Mouse (Mus musculus) neural tube, embryonic 13.5 days (tissue): Measurements from ENCODE around the gene Htr5a. TPM values are rescaled to one million over a fixed set of nuclear protein-coding genes. Genes with fewer than 3 reads are reported as not detected.

Experiments
- ATAC-seq: fragments of 200-750 bp; cut with Nextera tagmentation; 2 replicates; pipeline ENCODE4 v1.8.0; 2017; ENCODE audit warnings: low read depth, mild to moderate bottlenecking, moderate TSS enrichment, moderate library complexity
- H3K27ac ChIP-seq: fragments of 300-500 bp; sonication (generic); replicated peaks from 2 replicates; pipeline ENCODE4 v1.5.1; 2015; ENCODE audit warnings: moderate library complexity, mild to moderate bottlenecking, inconsistent platforms
- H3K27me3 ChIP-seq: fragments of 300-500 bp; sonication (generic); 2 replicates; pipeline ENCODE4 v1.6.1; 2015; ENCODE audit warnings: mild to moderate bottlenecking, inconsistent platforms
- H3K36me3 ChIP-seq: fragments of 300-500 bp; sonication (generic); 2 replicates; pipeline ENCODE4 v1.6.1; 2015; ENCODE audit warnings: mild to moderate bottlenecking, inconsistent platforms
- H3K4me1 ChIP-seq: fragments of 300-500 bp; sonication (generic); replicated peaks from 2 replicates; pipeline ENCODE4 v1.6.1; 2015; ENCODE audit warnings: inconsistent platforms
- H3K4me2 ChIP-seq: fragments of 300-500 bp; sonication (generic); 2 replicates; pipeline ENCODE4 v1.6.1; 2015; ENCODE audit warnings: inconsistent platforms, mild to moderate bottlenecking, moderate library complexity
- H3K4me3 ChIP-seq: fragments of 300-500 bp; sonication (generic); 2 replicates; pipeline ENCODE4 v1.5.1; 2015; ENCODE audit warnings: mild to moderate bottlenecking, inconsistent platforms
- H3K9ac ChIP-seq: fragments of 300-500 bp; sonication (generic); 2 replicates; pipeline ENCODE4 v1.6.1; 2015; ENCODE audit warnings: moderate library complexity, mild to moderate bottlenecking, inconsistent platforms
- H3K9me3 ChIP-seq: fragments of 300-500 bp; sonication (generic); 2 replicates; pipeline ENCODE4 v1.6.1; 2016; ENCODE audit warnings: inconsistent platforms
- WGBS: fragments of 180-500 bp; shearing (Covaris S2); methylation state at CpG from one replicate; pipeline ENCODE4 v1.1.7; 2015; 5-methylcytosine and 5-hydroxymethylcytosine counted together
- polyA plus RNA-seq: library from polyadenylated mRNA; unstranded; fragments of >200 nt; fragmentation: Nextera tagmentation; extraction: Ambion mirVana; gene quantifications from 2 replicates; pipeline ENCODE4 v1.2.1, GENCODE M21; 2015

Htr5a gene
- polyA plus RNA-seq, 1 experiment from 2014 or later: 0.43 TPM

DNA sequence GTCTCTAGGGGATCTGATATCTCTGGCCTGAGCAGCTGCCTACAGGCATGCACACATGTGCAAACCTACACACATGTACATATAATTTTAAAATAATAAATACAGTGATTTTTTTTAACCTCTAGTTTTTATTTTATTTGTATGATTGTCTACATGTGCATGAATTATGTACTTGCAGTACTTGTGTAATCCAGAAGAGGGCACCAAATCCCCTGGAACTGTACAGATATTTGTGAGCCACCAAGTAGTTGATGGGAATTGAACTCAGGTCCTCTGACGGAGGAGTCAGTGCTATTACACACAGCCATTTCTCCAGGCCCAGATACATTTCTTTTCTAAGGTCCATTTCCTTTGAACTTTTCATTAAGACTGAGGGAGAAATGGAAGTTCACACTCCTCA lies 12.3 kb downstream of the Htr5a start:
- Histone ChIP-seq H3K27me3 (no peaks in the 10 kb centered on the region), H3K4me2 (no peak overlapping the region), H3K4me1 (no peaks in the 10 kb centered on the region), H3K27ac (no peak overlapping the region), H3K4me3 (no peak overlapping the region), H3K9me3 (0 out of 2 replicates have a peak, but pooled peaks cover 2% of the 10 kb centered on the region), H3K9ac (no peak overlapping the region), H3K36me3 (no peaks in the 10 kb centered on the region)
- 45% methylated on average over 1 of the region's 1 CpGs for WGBS
- no peak for ATAC-seq

DNA sequence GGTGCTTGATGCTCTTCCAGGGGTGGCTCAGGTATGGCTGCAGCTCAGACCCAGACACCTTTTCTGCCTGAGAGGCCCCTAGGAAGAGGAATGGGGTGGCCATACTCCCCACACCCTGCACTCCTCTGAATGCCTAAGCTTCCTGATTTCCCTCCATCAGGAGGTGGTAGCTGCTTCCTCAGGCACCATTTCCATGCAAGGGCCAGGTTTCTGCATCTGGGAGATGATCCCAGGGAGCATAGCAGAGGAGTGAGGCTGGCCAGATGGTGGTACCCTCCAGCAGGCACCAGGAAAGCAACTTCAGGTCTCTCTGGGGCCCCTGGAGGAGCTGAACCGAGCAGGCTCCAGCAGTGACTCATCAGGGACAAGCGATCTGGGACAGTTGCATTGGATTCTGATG lies 13.8 kb downstream of the Htr5a start:
- WGBS: 78% methylated on average over 2 of the region's 2 CpGs
- Histone ChIP-seq H3K4me1 (no peaks in the 10 kb centered on the region), H3K4me2 (no peak overlapping the region), H3K9ac (no peak overlapping the region), H3K36me3 (no peaks in the 10 kb centered on the region), H3K9me3 (0 out of 2 replicates have a peak, but pooled peaks cover 2% of the 10 kb centered on the region), H3K27me3 (no peaks in the 10 kb centered on the region), H3K27ac (no peak overlapping the region), H3K4me3 (no peak overlapping the region)
- no peak for ATAC-seq

DNA sequence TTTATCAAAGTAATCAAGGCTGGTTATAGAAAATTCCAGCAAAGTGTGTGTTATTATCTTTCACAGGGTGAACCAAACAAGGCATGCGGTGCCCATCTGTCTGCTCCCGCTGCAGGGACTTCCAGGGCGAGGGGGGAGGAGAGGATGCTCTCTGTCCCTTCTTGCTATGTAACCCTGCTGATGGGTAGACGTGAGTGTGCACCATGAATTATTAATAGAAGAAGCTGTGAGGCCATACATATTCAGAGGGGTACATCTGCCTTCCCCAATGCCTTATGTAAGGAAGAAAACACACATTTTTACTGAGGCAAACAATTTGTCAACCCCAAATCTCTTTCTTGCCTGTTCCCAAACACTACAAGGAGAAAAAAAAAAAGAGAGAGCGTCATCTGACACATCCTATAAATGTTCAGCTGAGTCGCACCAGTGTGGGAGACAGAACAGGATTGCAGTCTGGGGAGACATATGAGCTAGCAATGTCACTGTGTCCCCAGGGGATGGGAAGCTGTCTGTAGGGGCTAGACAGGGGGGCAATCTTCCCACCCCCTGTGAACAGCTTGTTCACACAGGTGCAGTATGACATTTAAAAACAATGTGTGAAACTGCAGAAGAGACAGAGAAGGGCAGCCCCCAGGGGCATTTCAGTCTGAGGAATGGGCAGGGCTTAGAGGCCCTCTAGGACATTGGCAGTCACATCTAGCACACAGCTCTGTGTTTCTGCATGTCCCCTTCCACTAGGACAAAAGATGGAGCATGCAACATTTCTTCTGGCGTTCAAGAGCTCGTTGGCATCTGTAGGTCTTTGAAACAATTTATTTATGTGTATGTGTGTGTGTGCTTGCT lies 31.5 kb downstream of the Htr5a start:
- H3K9me3 ChIP-seq: no peaks in the 10 kb centered on the region
- peaks cover 19% of the 10 kb centered on the region for H3K4me1 ChIP-seq
- peak; percentile 96 for ATAC-seq
- H3K4me2 ChIP-seq: peak overlapping the region; percentile 10; the same call in 1 of the 2 replicates
- H3K27ac ChIP-seq: peak overlapping the region; percentile 82
- H3K9ac ChIP-seq: no peak overlapping the region
- 34% methylated on average over 8 of the region's 8 CpGs for WGBS
- H3K4me3 ChIP-seq: no peak overlapping the region
- H3K27me3 ChIP-seq: no peaks in the 10 kb centered on the region
- H3K36me3 ChIP-seq: no peaks in the 10 kb centered on the region

DNA sequence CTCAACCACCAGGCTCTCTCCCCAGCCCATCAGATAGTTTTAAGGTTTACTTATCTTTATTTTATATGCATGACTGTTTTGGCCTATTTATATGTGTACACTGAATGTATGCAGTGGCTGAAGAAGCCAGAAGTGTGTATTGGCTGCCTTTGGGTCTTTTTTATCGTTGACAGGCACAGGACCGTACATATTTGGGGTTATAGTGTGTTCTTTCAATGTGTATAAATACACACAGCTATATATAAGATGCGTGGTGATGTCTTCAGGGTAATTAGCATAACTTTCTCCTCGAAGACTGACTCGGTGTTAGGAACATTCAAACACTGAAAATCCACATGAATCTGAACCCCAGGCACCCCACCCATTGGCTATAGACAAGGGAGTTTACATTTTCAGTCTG lies 32.3 kb downstream of the Htr5a start:
- Histone ChIP-seq H3K27ac (peak overlapping the region; percentile 82), H3K36me3 (no peaks in the 10 kb centered on the region), H3K27me3 (no peaks in the 10 kb centered on the region), H3K4me3 (no peak overlapping the region), H3K9me3 (no peaks in the 10 kb centered on the region), H3K4me2 (no peak overlapping the region), H3K9ac (no peak overlapping the region), H3K4me1 (peaks cover 19% of the 10 kb centered on the region)
- no peak for ATAC-seq
- WGBS: 85% methylated on average over 5 of the region's 5 CpGs

DNA sequence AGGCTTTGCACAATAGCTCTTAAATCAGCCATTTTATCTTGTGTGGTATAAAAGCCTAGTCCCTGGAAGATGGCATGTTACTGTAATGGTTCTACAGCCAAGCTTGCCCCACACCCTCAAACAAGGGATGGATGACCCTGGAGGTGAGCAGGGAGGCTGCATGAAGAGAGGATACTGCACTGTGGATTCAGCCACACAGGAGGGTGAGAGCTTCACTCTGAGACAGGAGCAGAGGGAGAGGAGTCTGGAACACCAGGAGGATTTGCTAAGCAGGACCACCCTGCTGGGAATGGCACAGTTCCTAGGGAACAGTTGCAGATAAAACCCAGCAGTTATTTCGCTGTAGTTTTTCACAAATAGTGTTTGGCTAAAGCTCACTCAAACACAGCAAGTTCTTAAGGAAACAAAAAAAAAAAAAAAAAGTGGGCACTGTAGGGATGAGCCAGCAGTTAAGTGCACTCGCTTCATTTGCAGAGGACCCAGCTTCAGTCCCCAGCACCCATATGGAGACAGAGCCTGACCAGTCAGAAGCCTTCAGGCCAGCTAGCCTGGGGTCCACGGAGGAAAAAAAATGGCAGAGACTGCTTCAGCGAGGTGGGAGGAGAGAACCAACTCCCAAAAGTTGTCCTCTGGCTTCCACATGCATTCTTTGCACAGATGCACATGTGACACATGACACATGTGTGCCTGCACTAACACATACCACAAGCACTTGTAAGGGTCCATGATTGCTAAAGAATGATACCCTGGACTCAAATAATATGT lies 33.6 kb downstream of the Htr5a start:
- Histone ChIP-seq H3K27me3 (no peaks in the 10 kb centered on the region), H3K9me3 (no peaks in the 10 kb centered on the region), H3K4me3 (no peak overlapping the region), H3K36me3 (no peaks in the 10 kb centered on the region), H3K9ac (no peak overlapping the region), H3K4me1 (peaks cover 19% of the 10 kb centered on the region), H3K27ac (no peak overlapping the region), H3K4me2 (no peak overlapping the region)
- 71% methylated on average over 4 of the region's 4 CpGs for WGBS
- no peak for ATAC-seq

DNA sequence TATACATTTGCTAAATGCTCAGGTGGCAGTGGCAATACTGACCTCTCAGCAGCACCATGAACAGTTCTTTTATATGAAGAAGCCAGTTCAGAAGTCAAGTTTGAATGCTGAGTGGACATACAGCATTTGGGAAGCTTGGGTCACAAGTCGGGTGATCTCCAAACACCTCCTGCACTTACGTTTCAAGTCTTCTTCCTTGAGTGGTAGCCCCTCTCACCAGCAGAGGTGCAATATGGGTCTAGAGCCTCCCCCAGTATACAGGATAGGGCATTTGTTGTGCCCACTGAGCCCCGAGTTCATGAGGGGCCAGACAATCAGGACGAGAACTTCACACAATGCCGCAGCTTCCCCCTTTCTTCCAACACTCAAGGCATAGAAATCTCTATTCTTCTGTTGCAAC lies 36.4 kb downstream of the Htr5a start:
- H3K27ac ChIP-seq: no peak overlapping the region
- 88% methylated on average over 5 of the region's 5 CpGs for WGBS
- H3K27me3 ChIP-seq: no peaks in the 10 kb centered on the region
- ATAC-seq: no peak
- no peak overlapping the region for H3K4me2 ChIP-seq
- H3K4me3 ChIP-seq: no peak overlapping the region
- H3K9ac ChIP-seq: no peak overlapping the region
- no peaks in the 10 kb centered on the region for H3K36me3 ChIP-seq
- peaks cover 9% of the 10 kb centered on the region for H3K4me1 ChIP-seq
- no peaks in the 10 kb centered on the region for H3K9me3 ChIP-seq

DNA sequence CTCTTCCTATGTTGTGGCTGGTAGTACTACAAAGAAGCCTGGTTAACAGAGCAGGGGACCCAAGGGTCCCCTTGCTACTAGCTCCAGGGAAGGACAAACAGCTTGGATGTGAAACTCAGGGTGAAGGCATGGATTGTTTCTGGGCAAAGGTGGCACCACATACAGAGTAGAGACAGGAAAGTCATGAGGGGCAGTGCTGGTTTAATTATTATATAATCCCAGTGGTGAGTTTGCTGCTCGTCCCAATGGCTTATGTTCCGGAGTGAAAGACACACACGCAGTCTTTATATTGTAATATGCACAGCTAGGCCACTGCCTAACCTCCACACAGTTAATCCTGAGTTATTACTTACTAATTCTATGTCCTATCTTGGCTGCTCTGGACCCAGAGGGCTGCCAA lies 37.8 kb downstream of the Htr5a start:
- 89% methylated on average over 3 of the region's 3 CpGs for WGBS
- H3K4me2 ChIP-seq: no peak overlapping the region
- H3K9ac ChIP-seq: no peak overlapping the region
- no peak overlapping the region for H3K27ac ChIP-seq
- H3K27me3 ChIP-seq: no peaks in the 10 kb centered on the region
- no peak for ATAC-seq
- H3K9me3 ChIP-seq: no peaks in the 10 kb centered on the region
- no peaks in the 10 kb centered on the region for H3K36me3 ChIP-seq
- no peak overlapping the region for H3K4me3 ChIP-seq
- H3K4me1 ChIP-seq: no peaks in the 10 kb centered on the region

DNA sequence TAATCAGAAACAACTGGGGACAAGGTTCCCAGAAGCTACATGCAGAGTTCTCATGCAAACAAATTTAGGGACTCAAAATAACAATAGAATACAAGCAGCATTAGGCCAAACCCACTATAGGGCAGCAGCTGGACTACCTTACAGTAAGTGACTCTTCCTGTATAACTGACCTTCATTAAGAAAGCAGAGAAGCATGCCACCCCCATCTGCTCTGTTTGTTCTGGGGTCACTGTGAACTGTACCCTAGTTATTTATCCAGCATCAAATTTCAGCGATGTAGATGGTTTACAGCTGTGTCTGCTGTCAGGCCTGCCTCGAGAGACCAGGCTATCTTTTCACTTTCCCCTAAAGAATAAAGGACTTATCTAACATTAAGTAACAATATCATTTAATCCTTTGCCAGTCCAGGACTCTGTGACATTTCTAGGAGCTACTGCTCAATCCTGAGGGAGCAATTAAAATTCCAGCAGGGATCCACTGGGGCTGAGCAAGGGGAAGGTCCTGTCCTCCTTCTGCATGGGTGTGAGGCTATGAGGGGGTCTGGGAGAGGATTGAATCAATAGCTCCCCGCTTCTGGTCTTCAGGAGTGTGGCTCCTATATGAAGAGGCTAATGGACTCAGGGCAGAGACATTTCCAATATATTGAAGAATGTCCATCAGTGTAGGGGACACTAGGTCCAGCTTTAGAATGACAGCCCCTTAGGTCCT lies 38.5 kb downstream of the Htr5a start:
- H3K9ac ChIP-seq: no peak overlapping the region
- H3K27me3 ChIP-seq: no peaks in the 10 kb centered on the region
- WGBS: 65% methylated on average over 3 of the region's 3 CpGs
- no peaks in the 10 kb centered on the region for H3K9me3 ChIP-seq
- no peak for ATAC-seq
- no peaks in the 10 kb centered on the region for H3K36me3 ChIP-seq
- no peak overlapping the region for H3K4me2 ChIP-seq
- no peak overlapping the region for H3K4me3 ChIP-seq
- H3K27ac ChIP-seq: no peak overlapping the region
- H3K4me1 ChIP-seq: no peaks in the 10 kb centered on the region

DNA sequence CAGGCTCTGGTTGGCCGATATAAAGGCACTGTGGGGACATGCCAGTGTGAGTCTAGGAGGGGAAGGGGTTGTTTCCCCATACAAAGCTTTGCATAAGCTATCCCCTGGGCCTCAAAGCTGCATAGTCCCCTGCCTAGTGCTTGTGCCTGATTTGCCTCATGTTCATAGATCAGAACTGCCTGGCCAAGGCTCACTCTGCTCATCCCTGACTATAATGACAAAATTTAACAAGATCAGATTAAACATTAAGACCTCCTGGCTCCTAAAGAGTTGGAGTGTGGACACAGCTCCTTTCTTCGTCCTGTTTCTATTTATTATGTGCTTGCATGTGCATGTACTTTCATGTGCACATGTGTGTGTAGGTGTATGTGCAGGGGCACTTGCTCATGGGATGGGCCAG lies 39.3 kb downstream of the Htr5a start:
- H3K9me3 ChIP-seq: no peaks in the 10 kb centered on the region
- no peaks in the 10 kb centered on the region for H3K36me3 ChIP-seq
- no peaks in the 10 kb centered on the region for H3K27me3 ChIP-seq
- no peaks in the 10 kb centered on the region for H3K4me1 ChIP-seq
- H3K27ac ChIP-seq: no peak overlapping the region
- H3K9ac ChIP-seq: no peak overlapping the region
- no peak overlapping the region for H3K4me3 ChIP-seq
- ATAC-seq: no peak
- WGBS: 90% methylated on average over 2 of the region's 2 CpGs
- no peak overlapping the region for H3K4me2 ChIP-seq

DNA sequence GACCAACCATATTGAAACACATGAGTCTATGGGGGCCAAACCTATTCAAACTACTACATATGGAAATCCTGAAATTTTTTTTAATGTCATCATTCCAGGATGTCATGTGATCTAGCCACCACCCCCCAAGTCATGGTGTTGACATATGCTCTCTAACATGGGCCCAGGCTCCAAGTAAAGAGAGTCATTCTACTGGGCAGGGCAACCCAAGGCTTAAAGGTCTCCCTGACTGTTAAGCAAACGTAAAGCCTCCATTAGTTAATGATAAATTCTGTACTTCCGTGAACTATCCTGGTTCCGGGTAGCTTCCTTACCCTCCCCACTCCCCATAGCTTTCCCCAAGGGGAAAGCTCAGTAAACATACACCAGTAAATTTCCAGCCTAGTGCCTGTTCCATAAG lies 46.1 kb downstream of the Htr5a start:
- Histone ChIP-seq H3K4me2 (no peak overlapping the region), H3K4me3 (no peak overlapping the region), H3K27me3 (no peaks in the 10 kb centered on the region), H3K4me1 (no peaks in the 10 kb centered on the region), H3K36me3 (no peaks in the 10 kb centered on the region), H3K27ac (no peak overlapping the region), H3K9me3 (peaks cover 9% of the 10 kb centered on the region), H3K9ac (no peak overlapping the region)
- WGBS: 83% methylated on average over 3 of the region's 3 CpGs
- ATAC-seq: no peak

DNA sequence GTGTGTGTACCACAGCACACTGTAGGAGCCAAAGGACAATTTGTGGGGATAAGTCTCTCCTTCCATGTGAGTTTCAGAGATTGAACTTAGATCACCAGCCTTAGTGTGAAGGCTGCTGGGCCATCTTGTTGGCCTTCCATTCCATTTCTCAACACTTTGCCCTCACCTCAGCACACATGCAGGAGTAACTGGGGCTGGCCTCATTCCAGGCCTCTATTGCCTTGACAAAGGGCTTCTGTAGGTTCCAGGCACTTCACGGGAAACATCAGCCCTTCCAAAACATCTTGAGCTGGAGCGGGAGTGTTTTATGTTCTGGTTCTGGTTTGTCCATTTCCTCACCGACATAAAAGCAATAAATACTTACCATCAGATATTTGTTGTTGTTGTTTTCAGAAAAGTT lies 54.0 kb downstream of the Htr5a start:
- ATAC-seq: no peak
- H3K4me1 ChIP-seq: no peaks in the 10 kb centered on the region
- 81% methylated on average over 3 of the region's 3 CpGs for WGBS
- no peaks in the 10 kb centered on the region for H3K36me3 ChIP-seq
- no peak overlapping the region for H3K9ac ChIP-seq
- no peak overlapping the region for H3K27ac ChIP-seq
- H3K4me2 ChIP-seq: no peak overlapping the region
- H3K27me3 ChIP-seq: no peaks in the 10 kb centered on the region
- no peak overlapping the region for H3K4me3 ChIP-seq
- no peaks in the 10 kb centered on the region for H3K9me3 ChIP-seq

DNA sequence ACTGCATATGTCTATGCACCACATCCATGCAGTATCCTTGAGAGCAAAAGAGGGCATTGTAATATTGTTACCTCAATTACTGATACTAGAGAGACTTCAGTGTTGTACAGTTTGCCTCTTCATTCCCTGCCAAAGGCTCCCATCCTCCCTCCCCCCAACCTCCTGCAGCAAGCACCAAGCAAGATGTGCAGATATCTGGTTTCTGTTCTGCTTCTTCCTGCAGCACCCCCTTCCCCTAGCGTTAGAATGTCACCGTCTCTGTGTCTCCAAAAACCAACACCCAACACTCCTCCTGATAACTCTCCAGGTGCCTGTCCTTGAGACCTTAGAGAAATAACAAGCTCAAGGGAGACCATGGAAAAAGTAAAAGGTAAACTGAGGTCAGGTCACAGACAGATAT lies 57.8 kb downstream of the Htr5a start:
- no peaks in the 10 kb centered on the region for H3K27me3 ChIP-seq
- 75% methylated on average over 2 of the region's 2 CpGs for WGBS
- H3K27ac ChIP-seq: no peak overlapping the region
- no peak overlapping the region for H3K4me3 ChIP-seq
- no peaks in the 10 kb centered on the region for H3K9me3 ChIP-seq
- H3K4me1 ChIP-seq: no peaks in the 10 kb centered on the region
- no peaks in the 10 kb centered on the region for H3K36me3 ChIP-seq
- H3K4me2 ChIP-seq: no peak overlapping the region
- no peak for ATAC-seq
- no peak overlapping the region for H3K9ac ChIP-seq
